Mouse (Mus musculus) macrophage (primary cell): Measurements from ENCODE around the gene Cpt1a. TPM values are rescaled to one million over a fixed set of nuclear protein-coding genes. Genes with fewer than 3 reads are reported as not detected.

Experiments used
- H3K27ac ChIP-seq: fragments of 350-480 bp; formaldehyde crosslinking; 2 replicates; pipeline ENCODE4 v1.9.0; 2021
- H3K36me3 ChIP-seq: fragments of 350-480 bp; formaldehyde crosslinking; 2 replicates; pipeline ENCODE4 v1.9.0; 2021; ENCODE audit errors: inconsistent target
- H3K4me3 ChIP-seq: fragments of 350-480 bp; formaldehyde crosslinking; 2 replicates; pipeline ENCODE4 v1.9.0; 2021; ENCODE audit errors: inconsistent target
- H3K79me2 ChIP-seq: fragments of 350-480 bp; formaldehyde crosslinking; 2 replicates; pipeline ENCODE4 v1.9.0; 2021; ENCODE audit errors: inconsistent target
- WGBS: methylation state at CpG from one replicate; pipeline ENCODE4 v1.1.7; 2026; ENCODE audit warnings: inconsistent platforms; ENCODE audit not compliant: missing documents; 5-methylcytosine and 5-hydroxymethylcytosine counted together
- polyA plus RNA-seq: library from polyadenylated mRNA; stranded (reverse); fragments of 250-400 nt; gene quantifications from 3 replicates; pipeline ENCODE4 v1.2.4, GENCODE M21; 2018; ENCODE audit warnings: inconsistent platforms

Cpt1a gene
- polyA plus RNA-seq, 1 experiment from 2014 or later = 112 TPM

GRCm38 (mm10) chr19:3320086-3320485, 2.0 kb upstream of the Cpt1a start:
- Histone ChIP-seq H3K36me3 (no peaks in the 10 kb centered on the region), H3K4me3 (no peak overlapping the region), H3K79me2 (peaks cover 13% of the 10 kb centered on the region; the same call in 1 of the 2 replicates), H3K27ac (no peak overlapping the region)
- 83% methylated on average over 7 of the region's 7 CpGs for WGBS

DNA sequence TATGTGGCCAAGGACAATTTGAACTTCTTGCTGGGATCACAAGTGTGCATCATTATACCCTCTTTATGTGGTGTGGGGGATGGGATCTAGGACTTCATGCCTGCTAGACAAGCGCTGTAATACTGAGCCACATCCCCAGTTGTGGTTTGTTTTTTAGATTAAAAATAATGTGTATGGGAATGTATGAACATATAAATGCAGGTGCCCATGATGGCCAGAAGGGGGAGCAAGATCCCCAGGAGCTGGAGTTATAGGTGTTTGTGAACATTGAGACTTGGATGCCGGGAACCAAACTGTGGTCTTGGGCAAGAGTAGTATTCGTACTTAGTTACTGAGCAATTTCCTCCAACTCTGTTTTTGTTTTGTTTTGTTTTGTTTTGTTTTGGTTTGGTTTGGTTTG, 1.3 kb upstream of the Cpt1a start:
- Histone ChIP-seq H3K36me3 (no peaks in the 10 kb centered on the region), H3K79me2 (peaks cover 16% of the 10 kb centered on the region), H3K27ac (no peak overlapping the region), H3K4me3 (no peak overlapping the region)
- WGBS = 55% methylated on average over 3 of the region's 3 CpGs

DNA sequence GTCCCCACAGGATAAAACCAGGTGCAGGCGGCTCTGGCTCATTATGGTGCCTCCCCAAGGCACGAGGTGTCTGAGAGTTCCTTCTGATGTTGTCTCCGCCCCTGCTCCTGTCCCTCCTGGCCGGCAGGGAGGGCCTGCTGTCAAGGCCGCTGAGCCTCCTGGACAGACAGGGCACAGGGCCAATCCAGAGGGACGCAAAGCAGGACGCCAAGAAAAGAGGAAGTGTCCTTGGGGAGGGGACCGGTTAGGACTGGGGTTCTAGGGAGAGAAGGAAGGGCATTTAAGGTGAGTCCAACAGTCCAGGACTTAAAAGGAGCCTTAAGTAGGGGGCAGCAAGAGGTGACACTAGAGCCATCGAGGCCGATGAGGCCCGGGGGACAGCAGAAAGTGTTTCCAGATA, 517 bp upstream of the Cpt1a start:
- H3K36me3 ChIP-seq = no peaks in the 10 kb centered on the region
- 7% methylated on average over 11 of the region's 11 CpGs for WGBS
- H3K27ac ChIP-seq = peak overlapping the region; percentile 58

GRCm38 (mm10) chr19:3323201-3323621, 1.1 kb downstream of the Cpt1a start:
- no peaks in the 10 kb centered on the region for H3K36me3 ChIP-seq
- peak overlapping the region; percentile 90 for H3K4me3 ChIP-seq
- peak overlapping the region; percentile 80 for H3K27ac ChIP-seq
- H3K79me2 ChIP-seq = peaks cover 40% of the 10 kb centered on the region
- WGBS = under 1% methylated on average over 47 of the region's 47 CpGs

More for the DNA sequence above, 517 bp upstream of the Cpt1a start:
- Histone ChIP-seq H3K79me2 (peaks cover 24% of the 10 kb centered on the region), H3K4me3 (peak overlapping the region; percentile 47)

- Histone ChIP-seq H3K79me2 (peaks cover 46% of the 10 kb centered on the region), H3K4me3 (peak overlapping the region; percentile 90), H3K27ac (peak overlapping the region; percentile 80), H3K36me3 (no peaks in the 10 kb centered on the region)
- WGBS = 1% methylated on average over 34 of the region's 34 CpGs
Measured at GRCm38 (mm10) chr19:3323753-3324270, 1.7 kb downstream of the Cpt1a start.

GRCm38 (mm10) chr19:3324271-3324811, 2.2 kb downstream of the Cpt1a start:
- under 1% methylated on average over 16 of the region's 17 CpGs for WGBS
- H3K27ac ChIP-seq = peak overlapping the region; percentile 80
- H3K36me3 ChIP-seq = no peaks in the 10 kb centered on the region
- H3K79me2 ChIP-seq = peaks cover 52% of the 10 kb centered on the region
- peak overlapping the region; percentile 90 for H3K4me3 ChIP-seq

DNA sequence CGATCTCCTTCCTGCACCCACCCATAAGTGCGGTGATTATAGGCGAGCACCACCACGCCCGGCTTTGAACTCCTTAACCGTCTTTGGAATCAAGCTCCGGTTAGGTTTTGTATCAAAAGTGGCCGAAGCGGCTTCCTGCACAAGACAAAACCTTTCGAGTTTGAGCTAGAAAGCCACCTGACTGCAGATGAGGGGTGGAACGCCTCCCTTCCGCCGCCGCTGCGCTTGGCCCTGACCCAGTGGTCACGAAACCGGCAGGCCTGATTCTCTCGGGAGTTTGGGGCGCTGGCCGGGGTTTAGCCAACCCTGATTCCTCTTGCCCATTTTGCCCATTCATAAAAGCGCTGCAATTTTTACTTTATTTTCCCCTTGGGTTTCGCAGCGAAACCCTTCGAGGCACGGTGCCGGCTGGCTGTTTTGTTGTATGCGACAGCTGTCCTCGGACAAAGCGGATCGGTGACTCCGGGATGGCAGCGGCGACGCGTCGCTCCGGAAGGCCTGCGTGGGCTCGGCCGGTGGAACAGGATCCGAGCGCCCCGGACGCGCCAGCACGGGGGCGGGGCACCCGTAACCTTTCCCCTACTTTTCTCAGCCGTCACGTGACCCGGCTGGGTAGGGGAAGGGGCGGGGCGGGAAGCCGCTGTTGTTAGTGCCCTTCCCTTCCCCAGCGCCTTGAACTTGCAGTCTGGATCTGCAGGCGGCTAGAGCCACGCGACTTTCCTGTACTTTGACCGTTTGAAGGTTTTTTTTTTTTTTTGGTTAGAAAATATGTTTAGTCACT, 3.0 kb downstream of the Cpt1a start:
- under 1% methylated on average over 59 of the region's 59 CpGs for WGBS

GRCm38 (mm10) chr19:3325771-3326478, 3.8 kb downstream of the Cpt1a start:
- H3K79me2 ChIP-seq = peaks cover 68% of the 10 kb centered on the region
- H3K27ac ChIP-seq = peak overlapping the region; percentile 78
- H3K4me3 ChIP-seq = peak overlapping the region; percentile 24
- WGBS = 36% methylated on average over 15 of the region's 15 CpGs
- no peaks in the 10 kb centered on the region for H3K36me3 ChIP-seq

More for the DNA sequence above, 3.0 kb downstream of the Cpt1a start:
- H3K36me3 ChIP-seq = no peaks in the 10 kb centered on the region
- H3K27ac ChIP-seq = peak overlapping the region; percentile 80
- H3K79me2 ChIP-seq = peaks cover 59% of the 10 kb centered on the region
- peak overlapping the region; percentile 90 for H3K4me3 ChIP-seq

DNA sequence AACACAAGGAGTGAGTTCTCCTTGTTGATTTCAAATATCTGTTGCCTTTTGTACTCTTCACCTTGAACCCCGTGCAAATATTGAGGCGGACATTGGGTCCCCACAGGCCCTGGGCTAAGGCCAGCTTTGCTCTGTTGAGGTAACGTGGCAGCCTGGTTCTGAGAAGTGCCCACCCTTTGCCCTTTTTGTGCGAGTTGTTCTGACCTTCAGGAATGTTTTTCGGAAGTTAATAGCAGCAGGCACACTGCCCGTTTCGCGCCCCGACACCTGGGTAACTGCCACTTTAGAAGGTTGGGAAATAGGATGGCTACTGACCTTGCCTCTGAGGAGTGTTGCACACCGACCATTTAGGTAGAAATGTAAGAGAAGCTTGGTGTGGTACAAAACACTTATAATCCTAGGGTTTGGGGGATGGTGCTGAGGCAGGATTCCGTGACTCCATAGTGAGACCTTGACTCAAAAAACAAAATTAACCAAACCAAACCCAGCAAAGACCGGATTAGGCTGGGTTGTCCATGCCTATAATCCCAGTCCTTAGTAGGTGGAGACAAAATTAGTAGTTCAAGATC, 4.4 kb downstream of the Cpt1a start:
- no peak overlapping the region for H3K27ac ChIP-seq
- WGBS = 85% methylated on average over 12 of the region's 12 CpGs

DNA sequence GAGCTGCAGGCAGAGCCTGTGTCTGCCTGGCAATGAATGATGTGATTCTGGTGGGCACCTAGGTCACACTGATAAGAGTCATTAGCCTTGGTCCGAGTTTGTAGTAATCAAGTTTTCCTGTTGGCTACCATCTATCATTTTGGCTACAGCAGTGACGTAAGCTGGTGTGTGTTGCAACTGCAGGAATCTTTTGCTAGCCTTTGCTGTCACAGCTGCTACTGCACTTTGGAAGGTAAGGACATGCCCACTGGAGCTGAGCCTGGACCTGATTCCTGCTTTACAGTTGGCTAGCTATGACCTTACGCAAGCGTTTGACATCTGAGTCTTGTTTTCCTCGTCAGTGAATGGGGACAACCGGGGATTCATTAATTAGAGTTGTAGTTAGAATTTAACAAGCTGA, 11.1 kb downstream of the Cpt1a start:
- WGBS = 54% methylated on average over 6 of the region's 6 CpGs
- Histone ChIP-seq H3K4me3 (no peak overlapping the region), H3K79me2 (peaks cover 100% of the 10 kb centered on the region), H3K36me3 (no peaks in the 10 kb centered on the region), H3K27ac (no peak overlapping the region)

More for the DNA sequence above, 4.4 kb downstream of the Cpt1a start:
- Histone ChIP-seq H3K4me3 (no peak overlapping the region), H3K79me2 (peaks cover 74% of the 10 kb centered on the region), H3K36me3 (no peaks in the 10 kb centered on the region)

DNA sequence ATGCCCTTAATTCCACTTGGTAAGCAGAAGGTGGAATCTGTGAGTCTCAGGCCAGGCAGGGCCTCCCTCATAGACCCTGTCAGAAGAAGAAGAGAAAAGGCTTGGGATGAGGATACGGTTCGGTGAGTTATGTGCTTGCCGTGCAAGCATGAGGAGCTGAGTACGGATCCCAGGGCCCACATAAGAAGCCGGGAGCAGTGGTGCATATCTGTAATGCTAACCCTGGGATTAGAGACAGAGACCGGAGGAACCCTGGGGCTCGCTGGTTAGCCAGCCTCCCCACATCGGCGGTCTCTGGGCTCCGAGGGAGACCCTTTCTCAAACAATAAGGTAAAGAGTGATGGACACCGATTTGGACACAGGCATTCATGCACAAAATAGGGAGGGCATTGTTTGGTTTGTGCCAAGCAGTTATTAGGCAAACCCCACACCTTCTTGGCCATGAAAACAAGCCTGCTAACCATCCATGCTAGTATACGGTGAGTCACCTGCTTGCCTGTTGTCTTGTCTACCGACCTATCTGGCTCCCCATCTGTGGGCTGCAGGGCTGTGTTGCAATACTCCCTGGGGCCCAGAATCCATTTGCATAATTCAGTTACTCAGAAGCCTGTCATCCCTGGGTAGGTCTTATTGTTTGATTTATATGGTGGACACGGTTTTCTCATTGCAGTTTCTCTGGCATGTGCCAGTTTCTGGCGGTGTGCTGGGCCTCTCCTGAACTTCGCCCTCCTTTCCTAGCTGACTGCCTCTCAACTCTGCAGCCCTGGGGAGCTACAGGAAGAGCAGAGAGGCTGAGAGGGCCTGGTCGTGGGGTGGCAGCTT, 11.8 kb downstream of the Cpt1a start:
- no peak overlapping the region for H3K4me3 ChIP-seq
- 69% methylated on average over 17 of the region's 17 CpGs for WGBS
- H3K27ac ChIP-seq = no peak overlapping the region
- no peaks in the 10 kb centered on the region for H3K36me3 ChIP-seq
- H3K79me2 ChIP-seq = peaks cover 100% of the 10 kb centered on the region

GRCm38 (mm10) chr19:3334550-3334949, 12.4 kb downstream of the Cpt1a start:
- H3K79me2 ChIP-seq = peaks cover 100% of the 10 kb centered on the region
- no peak overlapping the region for H3K4me3 ChIP-seq
- no peaks in the 10 kb centered on the region for H3K36me3 ChIP-seq
- H3K27ac ChIP-seq = no peak overlapping the region
- WGBS = 87% methylated on average over 4 of the region's 4 CpGs

DNA sequence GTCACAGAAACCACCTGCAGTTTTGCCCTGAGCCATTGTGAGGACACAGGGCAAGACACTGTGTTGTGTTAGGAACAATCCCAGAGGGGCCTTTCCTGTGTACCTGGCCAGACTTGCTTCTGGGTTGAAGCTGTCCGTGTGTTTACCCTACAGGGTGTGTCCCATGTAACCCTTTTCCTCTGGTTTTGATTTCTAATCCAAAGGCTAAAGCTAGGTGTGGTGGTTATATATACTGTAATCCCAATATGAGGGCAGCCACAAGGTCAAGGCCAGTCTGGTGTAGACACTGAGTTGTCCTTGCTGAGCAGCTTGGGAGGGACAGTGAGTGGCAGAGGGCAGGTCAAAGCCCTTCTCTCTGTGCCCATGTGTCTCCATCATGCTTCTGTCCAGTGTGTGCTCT, 13.8 kb downstream of the Cpt1a start:
- no peak overlapping the region for H3K4me3 ChIP-seq
- H3K27ac ChIP-seq = no peak overlapping the region
- peaks cover 100% of the 10 kb centered on the region for H3K79me2 ChIP-seq
- no peaks in the 10 kb centered on the region for H3K36me3 ChIP-seq
- WGBS = 75% methylated on average over 1 of the region's 1 CpGs
